Mouse (Mus musculus): ENCODE measurements around the gene Nckipsd. TPM values are rescaled to one million over a fixed set of nuclear protein-coding genes. Genes with fewer than 3 reads are reported as not detected.

Gene Nckipsd
- polyA plus RNA-seq, 1 experiment from 2014 or later = 24.2 TPM

GRCm38 (mm10) chr9:108805768-108806167 lies 2.4 kb upstream of the Nckipsd start:
- H3K9ac ChIP-seq = no peak overlapping the region
- no peak overlapping the region for H3K4me3 ChIP-seq
- H3K27ac ChIP-seq = no peak overlapping the region
- no peaks in the 10 kb centered on the region for H3K9me3 ChIP-seq
- H3K4me1 ChIP-seq = peaks cover 10% of the 10 kb centered on the region
- no peak overlapping the region for H3K4me2 ChIP-seq (replicated peaks)
- ATAC-seq (ENCODE audit: insufficient number of reproducible peaks, insufficient read depth, low FRiP score, low TSS enrichment) = no peak
- WGBS = 85% methylated on average over 8 of the region's 8 CpGs
- no peaks in the 10 kb centered on the region for H3K27me3 ChIP-seq
- H3K36me3 ChIP-seq = peaks cover 64% of the 10 kb centered on the region

- Histone ChIP-seq H3K4me2 (replicated peaks) (no peak overlapping the region), H3K36me3 (peaks cover 61% of the 10 kb centered on the region), H3K9ac (no peak overlapping the region), H3K27me3 (no peaks in the 10 kb centered on the region), H3K4me1 (peaks cover 10% of the 10 kb centered on the region), H3K27ac (no peak overlapping the region), H3K9me3 (no peaks in the 10 kb centered on the region), H3K4me3 (no peak overlapping the region)
- no peak for ATAC-seq (ENCODE audit: insufficient number of reproducible peaks, insufficient read depth, low FRiP score, low TSS enrichment)
Measured at GRCm38 (mm10) chr9:108806379-108806778, 1.8 kb upstream of the Nckipsd start.

- 96% methylated on average over 1 of the region's 1 CpGs for WGBS
- Histone ChIP-seq H3K36me3 (peaks cover 61% of the 10 kb centered on the region), H3K4me2 (replicated peaks) (no peak overlapping the region), H3K4me1 (peaks cover 10% of the 10 kb centered on the region), H3K27me3 (no peaks in the 10 kb centered on the region), H3K27ac (no peak overlapping the region), H3K4me3 (no peak overlapping the region), H3K9ac (no peak overlapping the region), H3K9me3 (no peaks in the 10 kb centered on the region)
- no peak for ATAC-seq (ENCODE audit: insufficient number of reproducible peaks, insufficient read depth, low FRiP score, low TSS enrichment)
Measured at GRCm38 (mm10) chr9:108806831-108807230, 1.3 kb upstream of the Nckipsd start.

DNA sequence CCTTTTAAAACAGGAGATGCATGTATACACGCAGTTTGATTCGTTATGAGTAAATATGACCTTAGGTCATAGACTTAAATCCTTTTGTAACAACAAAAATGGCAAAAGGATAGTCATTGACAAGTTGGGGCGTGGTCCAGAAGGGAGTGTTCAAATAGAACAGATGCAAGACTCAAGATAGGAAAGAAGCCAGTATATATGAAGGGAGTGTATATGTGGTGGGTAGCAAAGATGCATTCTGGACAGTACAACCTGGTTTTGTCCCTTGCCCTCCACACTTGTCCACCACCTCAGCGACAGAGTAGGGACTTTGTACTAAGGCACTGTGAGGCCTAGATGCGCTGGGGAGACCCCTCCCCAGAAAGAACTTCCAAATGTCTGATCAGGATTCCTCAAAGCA lies 494 bp upstream of the Nckipsd start:
- Histone ChIP-seq H3K27me3 (no peaks in the 10 kb centered on the region), H3K4me2 (replicated peaks) (peak overlapping the region; percentile 85), H3K4me1 (peaks cover 10% of the 10 kb centered on the region), H3K9ac (no peak overlapping the region), H3K36me3 (peaks cover 61% of the 10 kb centered on the region), H3K9me3 (no peaks in the 10 kb centered on the region), H3K4me3 (peak overlapping the region; percentile 79; the same call in 1 of the 2 replicates), H3K27ac (0 out of 2 replicates have a peak overlapping the region, but pooled peaks have one; percentile 30)
- ATAC-seq (ENCODE audit: insufficient number of reproducible peaks, insufficient read depth, low FRiP score, low TSS enrichment) = no peak
- 69% methylated on average over 5 of the region's 5 CpGs for WGBS

DNA sequence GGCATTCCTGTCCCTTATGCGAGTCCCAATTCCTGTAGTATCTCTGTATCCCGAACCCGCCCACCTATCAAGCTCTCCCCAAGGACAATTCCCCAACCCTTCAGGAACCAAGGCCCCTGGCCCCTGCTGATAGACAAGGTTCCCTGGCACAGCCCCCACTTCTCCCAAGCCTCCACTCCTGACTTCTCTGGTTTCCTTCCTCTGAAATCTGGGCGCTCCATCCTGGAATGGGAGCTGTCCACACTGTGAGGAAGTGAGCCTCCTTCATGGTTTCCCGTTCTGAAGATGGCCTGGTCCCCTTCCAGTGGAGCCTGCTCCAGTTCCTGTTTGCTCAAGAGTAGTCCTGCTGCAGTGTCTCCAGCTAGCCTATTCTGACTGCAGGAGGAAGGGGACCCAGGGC lies 1.0 kb downstream of the Nckipsd start:
- Histone ChIP-seq H3K4me3 (peak overlapping the region; percentile 79), H3K27ac (no peak overlapping the region), H3K27me3 (no peaks in the 10 kb centered on the region), H3K9ac (peak overlapping the region; percentile 88), H3K4me1 (peaks cover 10% of the 10 kb centered on the region), H3K9me3 (no peaks in the 10 kb centered on the region), H3K36me3 (peaks cover 60% of the 10 kb centered on the region), H3K4me2 (replicated peaks) (peak overlapping the region; percentile 85)
- 57% methylated on average over 5 of the region's 5 CpGs for WGBS
- ATAC-seq (ENCODE audit: insufficient number of reproducible peaks, insufficient read depth, low FRiP score, low TSS enrichment) = no peak

GRCm38 (mm10) chr9:108809723-108810122 lies 1.6 kb downstream of the Nckipsd start:
- no peak overlapping the region for H3K4me3 ChIP-seq
- H3K9ac ChIP-seq = 0 out of 2 replicates have a peak overlapping the region, but pooled peaks have one; percentile 88
- ATAC-seq (ENCODE audit: insufficient number of reproducible peaks, insufficient read depth, low FRiP score, low TSS enrichment) = no peak
- H3K27ac ChIP-seq = no peak overlapping the region
- peaks cover 10% of the 10 kb centered on the region for H3K4me1 ChIP-seq
- H3K9me3 ChIP-seq = no peaks in the 10 kb centered on the region
- H3K36me3 ChIP-seq = peaks cover 60% of the 10 kb centered on the region
- WGBS = 79% methylated on average over 6 of the region's 6 CpGs
- no peaks in the 10 kb centered on the region for H3K27me3 ChIP-seq
- no peak overlapping the region for H3K4me2 ChIP-seq (replicated peaks)

- Histone ChIP-seq H3K4me1 (peaks cover 10% of the 10 kb centered on the region), H3K36me3 (peaks cover 61% of the 10 kb centered on the region), H3K27ac (no peak overlapping the region), H3K9ac (no peak overlapping the region), H3K4me3 (no peak overlapping the region), H3K4me2 (replicated peaks) (no peak overlapping the region), H3K9me3 (no peaks in the 10 kb centered on the region), H3K27me3 (no peaks in the 10 kb centered on the region)
- no peak for ATAC-seq (ENCODE audit: insufficient number of reproducible peaks, insufficient read depth, low FRiP score, low TSS enrichment)
- WGBS = 85% methylated on average over 5 of the region's 5 CpGs
Measured at GRCm38 (mm10) chr9:108810516-108810915, 2.3 kb downstream of the Nckipsd start.

- Histone ChIP-seq H3K9me3 (no peaks in the 10 kb centered on the region), H3K9ac (no peak overlapping the region), H3K27ac (no peak overlapping the region), H3K36me3 (peaks cover 58% of the 10 kb centered on the region), H3K4me3 (no peak overlapping the region), H3K27me3 (no peaks in the 10 kb centered on the region), H3K4me1 (no peaks in the 10 kb centered on the region), H3K4me2 (replicated peaks) (no peak overlapping the region)
- ATAC-seq (ENCODE audit: insufficient number of reproducible peaks, insufficient read depth, low FRiP score, low TSS enrichment) = no peak
- 86% methylated on average over 7 of the region's 7 CpGs for WGBS
Measured at GRCm38 (mm10) chr9:108815557-108815956, 7.4 kb downstream of the Nckipsd start.

GRCm38 (mm10) chr9:108819495-108819894 lies 11.3 kb downstream of the Nckipsd start:
- ATAC-seq (ENCODE audit: insufficient number of reproducible peaks, insufficient read depth, low FRiP score, low TSS enrichment) = no peak
- WGBS = 51% methylated on average over 3 of the region's 3 CpGs
- no peak overlapping the region for H3K27ac ChIP-seq
- H3K4me2 ChIP-seq (replicated peaks) = no peak overlapping the region
- no peaks in the 10 kb centered on the region for H3K4me1 ChIP-seq
- no peak overlapping the region for H3K9ac ChIP-seq
- peaks cover 26% of the 10 kb centered on the region for H3K36me3 ChIP-seq
- no peaks in the 10 kb centered on the region for H3K9me3 ChIP-seq
- peaks cover 15% of the 10 kb centered on the region for H3K27me3 ChIP-seq
- H3K4me3 ChIP-seq = no peak overlapping the region

- WGBS = 70% methylated on average over 5 of the region's 5 CpGs
- H3K4me1 ChIP-seq = no peaks in the 10 kb centered on the region
- H3K9ac ChIP-seq = no peak overlapping the region
- no peak overlapping the region for H3K4me2 ChIP-seq (replicated peaks)
- H3K36me3 ChIP-seq = peaks cover 20% of the 10 kb centered on the region
- no peaks in the 10 kb centered on the region for H3K9me3 ChIP-seq
- H3K4me3 ChIP-seq = no peak overlapping the region
- no peak overlapping the region for H3K27ac ChIP-seq
- H3K27me3 ChIP-seq = peaks cover 21% of the 10 kb centered on the region
- no peak for ATAC-seq (ENCODE audit: insufficient number of reproducible peaks, insufficient read depth, low FRiP score, low TSS enrichment)
Measured at GRCm38 (mm10) chr9:108820077-108820476, 11.9 kb downstream of the Nckipsd start.

DNA sequence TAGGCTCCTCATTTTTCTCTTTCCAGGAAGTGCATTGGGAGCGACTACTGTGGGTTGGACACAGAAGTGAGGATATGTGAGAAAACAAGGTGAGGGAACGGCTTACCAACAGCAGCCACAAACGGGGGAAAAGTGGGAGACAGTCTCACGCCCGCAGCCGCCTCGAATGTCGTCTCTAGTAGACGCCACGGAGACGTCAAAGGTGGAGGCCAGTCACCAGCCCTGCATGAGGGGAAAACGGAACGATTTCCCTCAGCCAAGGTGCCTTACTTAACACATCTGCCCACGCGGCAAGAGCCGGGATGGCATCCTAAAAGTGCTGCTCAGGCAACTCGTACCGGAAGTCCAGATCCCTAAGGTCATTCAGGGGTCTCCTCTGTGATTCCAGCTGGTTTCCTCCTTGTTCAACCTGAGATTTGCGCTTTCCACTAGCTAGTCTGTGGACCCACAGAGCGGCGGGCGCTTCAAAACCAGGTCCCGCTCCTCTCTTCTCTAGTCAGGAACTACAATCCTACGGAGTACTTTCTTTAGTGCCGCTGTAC lies 16.0 kb downstream of the Nckipsd start:
- no peak for ATAC-seq (ENCODE audit: insufficient number of reproducible peaks, insufficient read depth, low FRiP score, low TSS enrichment)
- 0 out of 2 replicates have a peak overlapping the region, but pooled peaks have one; percentile 3 for H3K4me3 ChIP-seq
- H3K4me2 ChIP-seq (replicated peaks) = no peak overlapping the region
- no peak overlapping the region for H3K9ac ChIP-seq
- 4% methylated on average over 25 of the region's 25 CpGs for WGBS
- peaks cover 62% of the 10 kb centered on the region for H3K27me3 ChIP-seq
- H3K36me3 ChIP-seq = no peaks in the 10 kb centered on the region
- H3K4me1 ChIP-seq = peaks cover 10% of the 10 kb centered on the region; the same call in 1 of the 2 replicates
- H3K9me3 ChIP-seq = no peaks in the 10 kb centered on the region
- H3K27ac ChIP-seq = no peak overlapping the region

DNA sequence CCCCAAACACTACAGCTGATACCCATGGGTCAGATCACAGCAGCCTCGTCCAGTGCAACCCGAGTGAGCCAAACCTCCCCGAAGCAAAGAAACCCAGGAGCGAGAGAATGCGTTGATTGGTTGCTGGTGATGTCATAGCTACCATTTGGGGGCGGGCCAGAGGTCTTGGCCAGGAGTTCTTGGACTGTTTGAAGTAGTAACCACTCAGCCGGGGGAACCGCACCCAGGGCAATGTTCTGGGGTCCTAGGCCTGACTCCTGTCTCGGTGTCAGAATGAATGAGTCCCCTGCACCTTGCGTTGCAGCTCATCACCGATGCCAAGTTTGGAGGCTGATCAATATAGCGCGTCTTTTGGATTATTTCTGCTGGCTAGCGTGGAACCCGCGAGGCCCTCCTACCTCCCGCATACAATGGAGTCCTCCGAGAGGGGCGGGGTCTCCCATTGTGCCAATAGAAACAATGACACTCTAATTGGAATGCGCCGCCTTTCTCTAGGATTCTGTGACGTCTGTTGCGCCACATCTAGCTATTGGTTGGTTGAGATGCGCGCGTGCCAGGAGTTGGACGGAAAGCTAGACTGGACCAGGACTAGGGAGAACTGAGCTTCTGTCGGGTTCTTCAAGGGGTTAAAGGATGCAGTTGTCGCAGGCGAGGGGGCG lies 16.7 kb downstream of the Nckipsd start:
- peaks cover 69% of the 10 kb centered on the region for H3K27me3 ChIP-seq
- H3K9me3 ChIP-seq = no peaks in the 10 kb centered on the region
- H3K4me3 ChIP-seq = 0 out of 2 replicates have a peak overlapping the region, but pooled peaks have one; percentile 3
- no peak overlapping the region for H3K27ac ChIP-seq
- no peak overlapping the region for H3K9ac ChIP-seq
- peaks cover 10% of the 10 kb centered on the region; the same call in 1 of the 2 replicates for H3K4me1 ChIP-seq
- peak; percentile 22; the same call in 1 of the 2 replicates for ATAC-seq (ENCODE audit: insufficient number of reproducible peaks, insufficient read depth, low FRiP score, low TSS enrichment)
- 2% methylated on average over 31 of the region's 31 CpGs for WGBS
- no peak overlapping the region for H3K4me2 ChIP-seq (replicated peaks)
- no peaks in the 10 kb centered on the region for H3K36me3 ChIP-seq
